Mouse (Mus musculus) kidney, adult 9 months (tissue): ENCODE measurements around the gene Gse1.

Experiments used
- DNase-seq: peaks from one replicate; pipeline ENCODE4 v3.0.0; 2022

The Gse1 gene

DNA sequence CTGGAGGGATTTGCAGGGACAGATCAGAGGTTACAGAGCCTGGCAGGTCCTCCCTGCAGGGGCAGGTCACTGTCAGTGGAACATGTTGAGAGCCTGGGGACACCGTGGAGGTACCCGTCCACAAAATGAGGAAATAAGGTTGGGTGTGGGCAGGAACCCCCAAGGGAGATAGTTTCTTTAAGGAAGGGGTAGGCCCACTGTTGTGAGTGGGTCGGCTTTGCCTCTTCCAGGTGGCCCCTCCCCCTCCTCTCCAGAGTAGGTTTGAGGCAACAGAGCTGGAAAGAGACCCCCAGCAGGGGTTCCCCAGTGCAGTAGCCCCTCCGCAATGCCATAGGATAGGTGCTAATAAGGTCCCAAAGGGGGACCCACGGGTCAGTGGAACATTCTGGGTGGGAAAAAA is 274.2 kb downstream of the Gse1 start:
- DNase-seq, result no peak

DNA sequence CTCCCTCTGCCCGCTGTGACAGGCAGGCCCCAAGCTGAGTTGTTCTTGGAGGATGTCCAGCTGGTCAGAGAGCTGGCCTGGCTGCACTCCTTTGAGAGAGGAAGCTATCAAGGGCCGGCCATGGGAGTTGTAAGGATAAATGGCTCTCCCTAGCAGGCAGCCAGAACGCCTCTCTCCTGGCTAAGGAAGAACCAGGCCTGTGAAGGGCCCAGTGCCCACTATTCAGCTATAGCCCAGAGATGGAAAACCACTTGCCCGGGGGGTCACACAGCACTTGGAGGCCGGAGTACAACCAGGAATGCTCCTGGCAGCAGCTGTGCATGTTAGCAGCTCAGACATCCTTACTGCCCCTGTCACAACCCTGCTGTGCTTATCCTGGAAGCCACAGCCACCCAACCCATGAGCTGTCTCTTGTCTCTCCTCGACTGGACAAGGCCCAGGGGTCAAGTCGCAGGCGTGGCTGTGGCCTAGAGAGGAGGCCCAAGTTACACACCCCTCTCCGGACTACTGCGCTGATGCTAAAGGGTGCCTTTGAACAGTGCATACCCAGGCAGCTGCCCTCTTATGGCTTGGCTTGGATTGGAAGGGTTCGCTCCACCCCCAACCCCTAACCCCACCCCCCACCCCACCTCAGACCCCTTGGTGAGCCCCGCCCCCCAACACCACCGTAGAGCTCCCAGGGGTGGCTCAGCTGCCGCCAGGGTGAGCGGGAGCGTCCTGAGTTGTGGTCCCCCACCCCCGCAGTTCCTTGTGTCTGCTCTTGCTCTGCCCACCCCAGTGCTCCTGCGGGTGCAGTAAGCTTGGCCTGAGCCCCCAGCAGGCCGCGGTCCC is 276.2 kb downstream of the Gse1 start:
- peak; percentile 86 for DNase-seq

DNA sequence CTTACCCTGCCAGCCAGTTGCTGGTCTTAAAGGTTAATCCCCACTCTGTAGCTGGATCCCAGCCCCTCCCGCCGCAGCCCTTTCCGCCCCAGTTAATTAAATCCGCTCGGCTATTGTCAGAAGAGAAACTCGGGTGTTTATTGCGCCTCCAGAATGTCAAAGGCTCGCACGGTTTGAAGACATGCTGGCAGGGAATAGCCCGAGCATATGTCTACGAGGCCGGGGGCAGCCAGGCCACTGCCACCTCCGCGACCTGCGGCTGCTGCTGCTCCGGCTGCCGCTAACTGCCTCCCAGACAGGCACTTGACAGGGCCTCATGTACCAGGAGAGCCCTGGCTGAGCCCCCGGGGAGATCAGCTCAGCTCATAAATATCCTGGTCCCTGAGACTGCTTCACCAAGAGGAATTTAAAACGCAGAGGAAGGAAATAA is 276.8 kb downstream of the Gse1 start:
- no peak for DNase-seq

DNA sequence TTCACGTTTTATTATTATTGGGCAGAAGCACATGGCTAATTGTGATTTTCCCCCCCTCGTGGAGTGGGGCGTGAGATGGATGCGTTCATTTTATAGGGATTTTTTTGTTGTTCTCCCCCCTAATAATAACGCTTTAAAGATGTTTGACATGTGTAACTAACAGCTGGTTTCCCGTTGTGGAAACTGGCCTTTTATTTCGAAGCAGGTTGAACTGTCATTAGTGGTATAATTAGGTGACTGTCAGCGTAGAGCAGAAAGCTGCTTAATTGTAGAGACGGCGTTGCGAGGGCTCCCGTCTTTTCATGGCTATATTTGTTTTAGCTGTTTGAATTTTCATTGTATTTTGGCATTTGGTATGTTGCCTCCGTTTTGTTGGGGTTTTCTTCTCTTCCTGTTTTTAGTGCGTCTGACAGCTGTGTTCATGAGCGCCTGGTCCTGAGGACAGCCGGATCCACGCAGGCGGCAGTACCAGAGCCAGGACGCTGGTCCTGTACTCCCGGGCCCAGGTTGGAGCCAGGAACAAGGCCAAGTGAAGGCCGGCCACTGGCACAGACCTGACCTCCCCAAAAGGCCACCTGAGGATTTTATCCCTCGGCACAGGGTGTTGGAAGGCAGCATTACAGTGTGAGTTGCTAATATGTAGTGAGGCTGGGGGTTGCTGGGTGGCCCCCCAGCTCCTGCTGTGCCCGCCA is 277.5 kb downstream of the Gse1 start:
- no peak for DNase-seq

DNA sequence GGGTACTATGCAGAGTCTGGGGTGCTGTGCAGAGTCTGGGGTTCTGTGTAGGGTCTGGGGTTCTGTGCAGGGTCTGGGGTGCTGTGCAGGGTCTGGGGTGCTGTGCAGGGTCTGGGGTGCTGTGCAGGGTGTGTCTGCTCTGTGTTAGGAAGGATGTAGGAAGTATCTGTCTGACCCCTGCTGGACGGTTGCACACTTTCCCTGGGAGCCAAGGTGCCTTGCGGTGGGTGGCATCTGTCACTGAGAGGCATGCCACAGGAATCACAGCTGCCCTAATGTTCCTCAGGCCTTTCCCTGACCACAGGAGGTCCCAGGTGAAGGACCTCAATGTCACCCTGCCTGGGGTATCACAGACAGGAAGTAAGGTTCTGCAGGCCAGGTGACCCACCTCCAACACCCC is 278.3 kb downstream of the Gse1 start:
- DNase-seq, result no peak

DNA sequence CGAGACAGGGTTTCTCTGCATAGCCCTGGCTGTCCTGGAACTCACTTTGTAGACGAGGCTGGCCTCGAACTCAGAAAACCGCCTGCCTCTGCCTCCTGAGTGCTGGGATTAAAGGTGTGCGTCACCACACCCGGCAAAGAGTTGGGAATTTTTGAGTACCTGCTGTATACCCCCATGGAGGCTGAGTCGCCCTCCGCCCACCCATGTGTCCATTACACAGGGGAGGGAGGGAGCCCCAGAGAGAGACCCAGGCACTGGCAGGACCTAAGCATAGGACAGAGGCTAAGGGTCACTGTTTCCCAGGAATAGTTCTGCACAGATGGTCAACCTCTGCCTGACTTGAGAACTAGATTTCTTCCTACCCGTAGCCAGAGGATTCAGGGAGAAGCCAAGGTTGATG is 279.0 kb downstream of the Gse1 start:
- DNase-seq, result no peak

DNA sequence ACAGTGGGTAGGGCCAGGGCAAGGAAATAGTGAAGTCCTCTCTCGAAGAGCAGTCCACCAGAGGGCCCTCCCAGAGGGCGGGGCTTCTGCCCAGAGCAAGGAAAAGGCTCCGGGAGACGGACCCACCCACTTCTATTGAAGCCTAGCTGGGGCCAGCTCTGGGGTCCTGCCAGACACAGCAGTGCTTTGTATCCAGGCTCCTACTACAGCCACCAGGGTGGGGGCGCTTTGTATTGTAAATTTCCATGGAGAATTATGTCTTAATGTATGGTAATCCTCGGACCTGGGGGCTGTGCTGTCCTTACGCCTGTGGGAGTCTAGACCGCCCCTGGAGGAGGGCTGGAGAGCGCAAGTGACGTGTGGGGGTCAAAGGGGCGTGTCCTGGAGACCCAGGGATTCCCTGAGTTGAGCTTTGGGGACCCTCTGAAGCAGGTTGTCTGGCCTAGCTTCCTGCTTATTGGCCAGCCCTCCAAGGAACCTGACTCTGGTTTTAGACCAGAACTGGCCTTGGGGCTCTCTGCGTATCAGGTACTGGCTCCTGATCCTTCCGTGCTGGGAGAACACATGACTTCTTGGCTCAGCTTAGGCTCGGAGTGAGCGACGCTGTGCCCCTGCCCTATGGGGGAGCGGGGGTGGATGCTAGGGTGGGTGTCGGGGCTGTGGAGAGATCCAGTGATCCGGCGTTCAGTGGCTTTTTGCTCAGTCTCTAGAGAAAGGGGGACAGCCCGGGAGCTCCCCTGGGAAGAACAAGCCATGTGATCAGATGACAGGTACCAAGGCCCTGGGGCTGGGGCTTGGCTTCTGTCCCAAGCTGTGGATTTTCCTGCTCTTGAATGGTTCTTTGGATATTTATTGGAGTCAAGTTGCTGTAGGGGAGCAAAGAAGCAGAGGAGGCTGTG is 281.1 kb downstream of the Gse1 start:
- DNase-seq, result no peak

DNA sequence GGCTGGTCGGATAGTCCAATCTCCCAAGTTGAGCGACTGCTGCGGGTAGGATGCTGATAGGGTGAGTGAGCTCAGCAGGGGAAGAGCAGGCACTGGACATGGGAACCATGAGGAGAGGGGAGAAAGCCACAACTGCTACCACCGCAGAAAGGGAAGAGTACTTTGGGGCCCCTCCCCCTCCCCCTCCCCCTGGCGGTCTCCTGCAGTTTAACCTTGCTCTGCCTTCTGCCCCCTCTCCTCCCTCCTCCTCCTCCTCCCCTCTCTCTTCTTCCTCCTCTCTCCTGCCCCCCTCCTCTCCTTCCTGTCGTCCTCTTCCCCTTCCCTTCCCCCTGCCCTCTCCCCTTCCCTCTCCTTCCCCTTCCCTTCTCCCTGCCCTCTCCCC is 281.8 kb downstream of the Gse1 start:
- DNase-seq, result no peak

DNA sequence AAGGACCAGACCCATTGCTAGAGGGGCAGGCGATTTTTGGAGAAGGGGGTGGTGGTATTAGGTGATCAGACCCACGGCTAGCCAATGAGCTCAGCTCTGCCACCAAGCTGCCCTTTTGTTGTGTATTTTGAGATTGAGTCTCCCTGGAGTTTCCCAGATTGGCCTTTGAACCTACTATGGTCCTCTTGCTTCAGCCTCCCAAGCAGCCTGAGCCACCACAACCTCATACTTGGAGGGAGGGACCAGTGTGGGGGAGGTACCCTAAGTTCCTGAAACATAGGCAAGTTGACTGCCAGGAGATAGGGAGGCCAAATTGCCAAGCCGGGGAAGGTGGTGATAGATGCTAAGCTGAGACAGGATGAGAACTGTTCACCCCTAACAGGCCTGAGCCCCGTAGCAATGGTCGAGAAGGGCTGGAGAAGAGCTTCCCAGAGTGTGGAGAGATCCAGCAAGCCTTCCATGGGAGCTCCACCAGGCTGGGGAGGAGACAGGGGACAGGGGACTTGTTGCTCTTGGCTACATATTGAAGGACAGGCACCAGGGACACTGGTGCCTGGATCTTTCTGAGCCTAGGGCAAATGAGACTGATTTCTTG is 282.7 kb downstream of the Gse1 start:
- peak; percentile 56 for DNase-seq

DNA sequence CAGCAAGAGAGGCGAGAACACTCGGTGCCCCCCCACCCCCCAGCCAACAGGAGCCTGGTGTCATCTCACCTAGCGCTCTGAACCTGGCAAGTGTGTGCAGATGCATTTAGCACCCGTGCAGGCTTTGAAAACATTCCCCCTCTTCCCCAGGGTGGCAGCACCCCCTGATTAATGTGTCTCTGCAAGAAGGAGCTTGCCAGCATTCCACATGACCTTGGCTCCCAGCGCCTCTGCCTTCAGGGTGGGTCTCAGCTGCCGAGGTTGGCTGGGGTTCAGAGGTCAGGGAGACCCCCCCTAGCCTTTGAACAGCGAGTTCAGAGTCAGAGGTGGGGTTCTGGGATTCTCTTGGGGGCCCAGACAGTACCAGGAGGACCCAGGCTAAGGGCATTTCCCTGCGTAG is 283.5 kb downstream of the Gse1 start:
- DNase-seq, result no peak

DNA sequence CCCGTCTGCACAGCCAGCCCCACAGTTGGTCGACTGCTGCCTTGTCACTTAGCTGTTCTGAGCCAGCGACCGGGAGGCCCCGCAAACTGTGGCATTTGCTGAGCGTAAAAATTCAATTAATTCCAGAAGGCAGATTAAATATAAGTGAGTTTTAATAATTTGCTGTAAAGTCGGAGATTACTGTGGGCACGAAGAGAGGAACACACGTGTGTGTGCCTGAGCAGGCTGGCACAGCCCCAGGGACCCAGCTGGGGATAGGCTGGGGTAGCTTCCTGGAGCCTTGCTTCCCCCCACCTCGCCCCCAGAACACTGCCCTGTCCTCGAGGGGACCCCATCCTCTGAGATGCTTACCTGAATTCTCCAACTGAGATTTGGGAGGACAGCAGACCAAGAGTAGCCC is 284.1 kb downstream of the Gse1 start:
- no peak for DNase-seq

DNA sequence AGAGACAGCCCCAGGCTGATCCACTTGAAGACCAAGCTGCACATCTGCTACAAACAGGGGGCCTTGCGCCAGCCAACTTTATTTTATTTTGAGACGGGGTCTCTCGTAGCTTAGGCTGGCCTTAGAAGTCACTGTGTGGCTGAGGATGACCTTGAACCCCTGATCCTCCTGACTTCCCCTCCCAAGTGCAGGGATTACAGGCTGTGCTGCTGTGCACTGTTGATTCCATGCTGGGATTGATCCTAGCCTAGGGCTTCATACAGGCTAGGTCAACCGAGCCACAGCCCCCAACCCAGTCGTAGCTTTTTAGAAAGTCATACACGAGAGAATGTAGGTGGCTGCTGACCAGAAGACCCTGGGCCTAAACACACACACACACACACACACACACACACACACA is 284.9 kb downstream of the Gse1 start:
- DNase-seq, result no peak

DNA sequence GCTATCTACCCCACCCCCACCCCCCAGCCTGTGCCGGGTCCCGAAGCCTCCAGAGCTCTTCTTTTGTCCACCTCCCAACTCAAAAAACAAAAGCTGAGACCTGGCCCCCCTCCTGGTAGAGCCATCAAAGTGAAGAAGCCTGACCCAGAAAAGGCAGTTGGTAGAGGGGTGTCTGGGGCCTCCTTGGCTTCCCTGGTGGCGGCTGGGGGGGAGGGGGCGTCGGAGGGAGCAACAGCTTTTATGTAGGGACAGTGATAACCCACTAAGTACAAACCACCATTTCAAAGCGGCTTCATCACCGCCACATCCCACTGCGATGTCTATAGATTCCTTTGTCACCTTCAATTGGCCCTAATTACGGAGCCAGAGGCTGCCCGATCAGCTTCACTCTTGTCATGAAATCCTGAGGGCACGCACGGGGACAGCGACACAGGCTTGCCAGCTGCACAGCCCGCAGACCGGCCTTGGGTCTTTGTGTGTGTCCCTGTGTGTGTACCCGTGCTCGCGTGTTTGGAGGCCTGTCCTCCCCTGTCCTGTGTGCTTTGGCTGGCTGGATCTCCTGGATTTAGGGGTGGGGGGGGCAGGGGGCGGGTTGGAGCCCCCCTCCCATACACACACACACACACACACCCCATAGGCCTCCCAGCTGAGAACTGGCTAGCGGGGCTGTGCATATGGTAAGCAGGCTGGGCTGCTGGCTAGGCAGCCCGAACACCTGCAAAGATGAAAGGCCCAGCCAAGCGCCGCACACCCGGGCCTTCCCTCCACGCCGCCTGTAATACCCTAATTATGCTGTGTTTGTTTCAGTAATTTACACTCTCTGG is 285.6 kb downstream of the Gse1 start:
- DNase-seq, result no peak

DNA sequence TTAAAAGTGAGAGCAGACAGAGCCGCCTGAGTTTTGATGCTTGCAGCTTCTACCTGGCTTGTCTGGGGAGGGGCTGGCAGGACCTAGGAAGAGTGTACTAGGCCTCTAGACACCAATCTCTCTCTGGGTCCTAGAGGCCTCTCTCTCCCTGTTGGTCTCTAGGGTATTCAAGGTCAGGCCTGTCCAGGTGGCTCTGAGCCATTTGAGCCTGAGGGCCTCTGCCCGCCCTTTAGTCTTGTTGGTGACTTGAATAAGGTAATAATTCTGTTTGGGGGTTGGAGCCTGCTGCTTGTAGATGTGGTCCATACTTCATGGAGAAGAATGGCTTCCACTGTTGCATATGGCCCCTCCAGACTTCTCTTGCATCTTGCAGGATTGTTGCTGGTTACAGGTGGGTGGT is 287.0 kb downstream of the Gse1 start:
- DNase-seq, result no peak

DNA sequence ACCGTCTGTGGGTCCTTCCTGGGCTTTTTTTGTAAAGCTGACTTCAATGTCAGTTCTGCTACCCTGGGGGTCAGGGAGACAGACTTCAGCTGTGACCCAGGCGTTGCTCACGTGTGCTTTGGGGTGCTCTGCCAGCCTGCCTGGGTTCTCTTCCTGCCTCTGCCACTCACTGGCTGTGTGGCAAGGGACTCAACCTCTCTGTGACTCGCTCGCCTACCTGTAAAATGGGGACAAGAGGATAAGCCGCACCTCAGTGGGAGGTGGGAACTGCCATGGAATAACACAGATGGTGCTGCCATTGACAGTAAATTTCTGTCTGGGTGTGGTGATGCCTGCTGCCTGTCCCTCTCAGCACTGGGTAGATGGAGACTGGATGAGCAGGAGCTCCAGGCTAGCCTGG is 287.4 kb downstream of the Gse1 start:
- no peak for DNase-seq

DNA sequence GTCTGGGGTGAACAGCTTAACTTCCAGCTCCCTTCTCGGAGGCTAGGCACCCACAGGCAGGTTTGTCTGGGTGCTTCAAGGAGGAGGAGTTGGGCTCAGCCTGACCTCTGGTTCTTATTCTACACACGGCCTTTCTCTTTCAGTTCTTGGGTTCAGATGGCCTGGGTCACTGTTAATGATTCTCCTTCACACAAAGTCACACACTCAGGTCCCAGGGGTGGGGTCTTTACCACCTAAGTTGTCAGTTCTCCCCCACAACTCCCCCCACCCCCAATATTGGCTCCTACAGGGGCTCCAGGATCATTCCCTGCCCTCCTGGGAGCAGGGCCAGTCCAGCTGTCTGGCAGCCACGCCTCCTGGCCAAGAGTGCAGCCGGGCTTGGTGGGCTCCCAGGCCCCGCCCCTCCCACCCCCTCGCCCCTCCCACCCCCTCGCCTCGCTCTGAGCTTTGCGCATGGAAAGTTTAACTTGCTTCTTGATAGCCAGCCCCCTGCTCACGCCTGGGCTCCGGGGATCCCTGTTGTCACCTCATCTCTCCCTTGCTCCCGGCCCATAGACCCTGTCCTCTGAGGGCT is 288.0 kb downstream of the Gse1 start:
- DNase-seq, result no peak

DNA sequence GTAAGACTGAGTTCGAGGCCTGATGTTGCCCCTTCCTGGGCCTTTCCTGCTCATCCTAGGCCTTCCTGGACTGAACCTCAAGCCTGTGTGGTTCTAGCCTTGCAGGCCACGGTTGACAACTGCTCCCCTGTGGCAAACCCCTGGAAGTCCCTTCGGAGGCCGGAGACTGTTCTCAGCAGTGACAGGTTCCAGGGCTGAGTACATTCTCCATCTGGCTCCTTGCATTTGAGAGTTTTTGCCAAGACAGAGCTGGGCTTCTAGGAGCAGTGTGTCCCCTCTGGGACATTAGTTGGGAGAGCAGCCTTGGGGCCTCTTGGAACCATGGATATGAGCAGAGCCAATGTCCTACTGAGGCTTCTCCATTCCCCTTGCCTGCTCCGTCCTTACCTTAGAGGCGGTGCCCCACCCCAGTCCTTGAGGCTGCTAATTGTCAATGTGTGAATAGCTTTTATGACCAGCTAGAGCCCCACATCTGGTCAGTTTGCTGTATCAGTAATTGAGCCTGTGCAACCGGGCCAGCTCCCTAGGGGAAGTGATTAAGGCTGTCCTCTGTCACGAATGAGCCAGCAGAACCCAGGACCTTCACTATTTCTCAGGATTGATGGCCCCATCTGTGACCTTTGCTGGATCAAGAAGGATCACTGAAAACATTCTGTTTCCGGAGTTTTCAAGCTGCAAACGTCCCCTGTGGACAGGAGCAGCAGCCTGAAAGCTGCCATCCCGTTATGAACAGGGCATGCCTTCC is 289.6 kb downstream of the Gse1 start:
- DNase-seq, result no peak

DNA sequence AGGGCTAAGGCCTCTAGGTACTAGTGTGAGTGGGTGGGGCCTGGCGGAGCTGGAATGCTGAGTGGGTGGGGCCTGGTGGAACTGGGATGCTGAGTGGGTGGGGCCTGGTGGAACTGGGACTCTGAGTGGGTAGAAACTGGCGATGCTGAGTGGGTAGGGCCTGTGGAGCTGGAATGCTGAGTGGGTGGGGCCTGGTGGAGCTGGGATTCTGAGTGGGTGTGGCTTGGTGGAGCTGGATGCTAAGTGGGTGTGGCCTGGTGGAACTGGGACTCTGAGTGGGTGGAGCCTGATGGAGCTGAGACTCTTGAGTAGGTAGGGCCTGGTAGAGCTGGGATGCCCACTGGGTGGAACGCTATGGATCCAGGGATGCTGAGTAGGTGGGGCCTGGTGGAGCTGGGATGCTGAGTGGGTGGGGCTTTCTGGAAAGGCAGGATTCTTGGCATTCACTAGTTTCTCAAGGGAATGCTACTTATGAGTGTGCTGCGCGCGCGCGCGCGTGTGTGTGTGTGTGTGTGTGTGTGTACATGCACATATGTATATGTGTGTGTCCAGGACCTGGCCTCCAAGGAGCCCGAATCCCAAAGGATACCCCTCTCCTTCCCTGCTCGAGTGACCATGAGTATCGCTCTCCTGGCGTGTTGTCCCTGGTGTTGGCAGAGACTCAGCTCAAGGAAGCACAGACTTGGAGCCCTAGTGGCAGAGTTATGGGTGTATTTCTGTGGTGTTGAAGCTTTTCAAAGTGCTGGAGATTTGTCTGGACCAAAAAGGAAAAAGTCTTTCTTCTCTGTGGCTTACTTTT is 290.7 kb downstream of the Gse1 start:
- peak; percentile 61 for DNase-seq

DNA sequence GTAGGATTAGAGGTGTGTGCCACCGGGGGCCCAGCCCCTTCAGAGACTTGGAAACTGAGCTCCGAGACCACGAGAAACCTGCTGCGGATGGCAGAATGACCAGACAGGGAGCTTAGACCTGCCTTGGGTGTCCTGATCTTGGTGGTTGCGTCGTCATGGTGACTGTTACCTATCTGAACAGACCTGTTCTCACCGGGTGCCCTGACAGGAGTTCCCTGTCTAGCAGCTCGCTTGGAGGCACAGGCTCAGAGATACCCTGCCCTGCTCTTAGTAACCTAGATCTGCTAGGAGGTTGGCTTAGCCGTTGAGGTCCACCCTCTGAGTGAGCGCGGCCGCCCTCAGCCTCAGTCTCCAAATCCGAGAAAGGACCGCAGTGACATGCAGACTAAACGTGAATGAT is 292.0 kb downstream of the Gse1 start:
- DNase-seq, result no peak
